Mouse (Mus musculus): ENCODE measurements around the gene Ifi47. TPM values are rescaled to one million over a fixed set of nuclear protein-coding genes. Genes with fewer than 3 reads are reported as not detected.
"Not testable (repeated sequence)": the region's sequence is repeated elsewhere in the genome, so short reads cannot be mapped to it uniquely, and the experiment has no call there.

Gene Ifi47
- 6.2 and 7.2 TPM in 2 replicates for total RNA-seq (2012; rRNA removed)
- 2.3 and 2.8 TPM in 2 replicates for total RNA-seq (2014; rRNA removed)
- 2.7 and 3.2 TPM in 2 replicates for polyA plus RNA-seq (2012; ENCODE audit: insufficient read length, low read depth)

GRCm38 (mm10) chr11:49076001-49076757 lies at the start of gene Ifi47:
Gene Ifi47 (plus strand): TSS chr11:49076587.
- H3K4me3 ChIP-seq (replicated peaks in 1 of 3; ENCODE audit: low read depth in 2 of 3, low read length in 2 of 3, poor library complexity in 1 of 3); in situ Hi-C loops (cut with MboI; ENCODE audit: low pct_ligation_motif_present, low pct_unique_long_range_greater_than_20kb, low sequenced_read_pairs); H3K27me3 ChIP-seq (replicated peaks); H3K9me3 ChIP-seq (replicated peaks; ENCODE audit: low read length); H3K27ac ChIP-seq (ENCODE audit: insufficient read depth, low read depth); DNase-seq (ENCODE audit: extremely low read depth); H3K4me2 ChIP-seq (ENCODE audit: insufficient read depth, low read depth, poor library complexity, severe bottlenecking); dilution Hi-C loops (cut with MboI; ENCODE audit: extremely low pct_ligation_motif_present, extremely low pct_unique_long_range_greater_than_20kb, low sequenced_read_pairs); H3K79me2 ChIP-seq (replicated peaks; ENCODE audit: control insufficient read depth, extremely low read depth, insufficient read depth, poor library complexity, severe bottlenecking); H3K36me3 ChIP-seq (replicated peaks in 1 of 2; ENCODE audit: control insufficient read depth in 1 of 2, insufficient read depth in 1 of 2, low read length in 1 of 2); H3K9ac ChIP-seq (ENCODE audit: insufficient read depth, low read depth): not testable (repeated sequence)
- H3K4me1 ChIP-seq (ENCODE audit: control insufficient read depth in 1 of 2, insufficient read depth in 2 of 2): peaks cover 0 to 12% of the 10 kb centered on the region in 2 experiments; a peak in 3 of 4 replicates

GRCm38 (mm10) chr11:49050064-49050463 lies 26.3 kb upstream of the Ifi47 start:
- H3K27ac ChIP-seq (ENCODE audit: insufficient read depth, low read depth); DNase-seq (ENCODE audit: extremely low read depth); H3K4me2 ChIP-seq (ENCODE audit: insufficient read depth, low read depth, poor library complexity, severe bottlenecking); H3K4me1 ChIP-seq (ENCODE audit: control insufficient read depth in 1 of 2, insufficient read depth in 2 of 2); in situ Hi-C loops (cut with MboI; ENCODE audit: low pct_ligation_motif_present, low pct_unique_long_range_greater_than_20kb, low sequenced_read_pairs); dilution Hi-C loops (cut with MboI; ENCODE audit: extremely low pct_ligation_motif_present, extremely low pct_unique_long_range_greater_than_20kb, low sequenced_read_pairs); H3K9ac ChIP-seq (ENCODE audit: insufficient read depth, low read depth); H3K36me3 ChIP-seq (replicated peaks in 1 of 2; ENCODE audit: control insufficient read depth in 1 of 2, insufficient read depth in 1 of 2, low read length in 1 of 2); H3K79me2 ChIP-seq (replicated peaks; ENCODE audit: control insufficient read depth, extremely low read depth, insufficient read depth, poor library complexity, severe bottlenecking); H3K9me3 ChIP-seq (replicated peaks; ENCODE audit: low read length); H3K27me3 ChIP-seq (replicated peaks); H3K4me3 ChIP-seq (replicated peaks in 1 of 3; ENCODE audit: low read depth in 2 of 3, low read length in 2 of 3, poor library complexity in 1 of 3): not testable (repeated sequence)

GRCm38 (mm10) chr11:49051093-49051891 lies 25.1 kb upstream of the Ifi47 start, which contains the start of gene 9930111J21Rik2:
Gene 9930111J21Rik2 (minus strand): TSS chr11:49051242.
- H3K27me3 ChIP-seq (replicated peaks); in situ Hi-C loops (cut with MboI; ENCODE audit: low pct_ligation_motif_present, low pct_unique_long_range_greater_than_20kb, low sequenced_read_pairs); H3K79me2 ChIP-seq (replicated peaks; ENCODE audit: control insufficient read depth, extremely low read depth, insufficient read depth, poor library complexity, severe bottlenecking); H3K27ac ChIP-seq (ENCODE audit: insufficient read depth, low read depth); H3K9ac ChIP-seq (ENCODE audit: insufficient read depth, low read depth); H3K9me3 ChIP-seq (replicated peaks; ENCODE audit: low read length); H3K36me3 ChIP-seq (replicated peaks in 1 of 2; ENCODE audit: control insufficient read depth in 1 of 2, insufficient read depth in 1 of 2, low read length in 1 of 2); H3K4me3 ChIP-seq (replicated peaks in 1 of 3; ENCODE audit: low read depth in 2 of 3, low read length in 2 of 3, poor library complexity in 1 of 3); dilution Hi-C loops (cut with MboI; ENCODE audit: extremely low pct_ligation_motif_present, extremely low pct_unique_long_range_greater_than_20kb, low sequenced_read_pairs); DNase-seq (ENCODE audit: extremely low read depth); H3K4me1 ChIP-seq (ENCODE audit: control insufficient read depth in 1 of 2, insufficient read depth in 2 of 2); H3K4me2 ChIP-seq (ENCODE audit: insufficient read depth, low read depth, poor library complexity, severe bottlenecking): not testable (repeated sequence)

GRCm38 (mm10) chr11:49051894-49052293 lies 24.5 kb upstream of the Ifi47 start:
- H3K9me3 ChIP-seq (replicated peaks; ENCODE audit: low read length); H3K4me1 ChIP-seq (ENCODE audit: control insufficient read depth in 1 of 2, insufficient read depth in 2 of 2); dilution Hi-C loops (cut with MboI; ENCODE audit: extremely low pct_ligation_motif_present, extremely low pct_unique_long_range_greater_than_20kb, low sequenced_read_pairs); H3K27ac ChIP-seq (ENCODE audit: insufficient read depth, low read depth); DNase-seq (ENCODE audit: extremely low read depth); H3K36me3 ChIP-seq (replicated peaks in 1 of 2; ENCODE audit: control insufficient read depth in 1 of 2, insufficient read depth in 1 of 2, low read length in 1 of 2); H3K4me3 ChIP-seq (replicated peaks in 1 of 3; ENCODE audit: low read depth in 2 of 3, low read length in 2 of 3, poor library complexity in 1 of 3); in situ Hi-C loops (cut with MboI; ENCODE audit: low pct_ligation_motif_present, low pct_unique_long_range_greater_than_20kb, low sequenced_read_pairs); H3K27me3 ChIP-seq (replicated peaks); H3K4me2 ChIP-seq (ENCODE audit: insufficient read depth, low read depth, poor library complexity, severe bottlenecking); H3K9ac ChIP-seq (ENCODE audit: insufficient read depth, low read depth); H3K79me2 ChIP-seq (replicated peaks; ENCODE audit: control insufficient read depth, extremely low read depth, insufficient read depth, poor library complexity, severe bottlenecking): not testable (repeated sequence)

GRCm38 (mm10) chr11:49060061-49060460 lies 16.3 kb upstream of the Ifi47 start:
- dilution Hi-C loops (cut with MboI; ENCODE audit: extremely low pct_ligation_motif_present, extremely low pct_unique_long_range_greater_than_20kb, low sequenced_read_pairs); DNase-seq (ENCODE audit: extremely low read depth); H3K4me3 ChIP-seq (replicated peaks in 1 of 3; ENCODE audit: low read depth in 2 of 3, low read length in 2 of 3, poor library complexity in 1 of 3); H3K79me2 ChIP-seq (replicated peaks; ENCODE audit: control insufficient read depth, extremely low read depth, insufficient read depth, poor library complexity, severe bottlenecking); H3K4me1 ChIP-seq (ENCODE audit: control insufficient read depth in 1 of 2, insufficient read depth in 2 of 2); H3K27ac ChIP-seq (ENCODE audit: insufficient read depth, low read depth); H3K4me2 ChIP-seq (ENCODE audit: insufficient read depth, low read depth, poor library complexity, severe bottlenecking); in situ Hi-C loops (cut with MboI; ENCODE audit: low pct_ligation_motif_present, low pct_unique_long_range_greater_than_20kb, low sequenced_read_pairs); H3K9me3 ChIP-seq (replicated peaks; ENCODE audit: low read length); H3K9ac ChIP-seq (ENCODE audit: insufficient read depth, low read depth); H3K36me3 ChIP-seq (replicated peaks in 1 of 2; ENCODE audit: control insufficient read depth in 1 of 2, insufficient read depth in 1 of 2, low read length in 1 of 2); H3K27me3 ChIP-seq (replicated peaks): not testable (repeated sequence)

- H3K4me2 ChIP-seq (ENCODE audit: insufficient read depth, low read depth, poor library complexity, severe bottlenecking); H3K9me3 ChIP-seq (replicated peaks; ENCODE audit: low read length); in situ Hi-C loops (cut with MboI; ENCODE audit: low pct_ligation_motif_present, low pct_unique_long_range_greater_than_20kb, low sequenced_read_pairs); H3K4me1 ChIP-seq (ENCODE audit: control insufficient read depth in 1 of 2, insufficient read depth in 2 of 2); H3K36me3 ChIP-seq (replicated peaks in 1 of 2; ENCODE audit: control insufficient read depth in 1 of 2, insufficient read depth in 1 of 2, low read length in 1 of 2); DNase-seq (ENCODE audit: extremely low read depth); H3K79me2 ChIP-seq (replicated peaks; ENCODE audit: control insufficient read depth, extremely low read depth, insufficient read depth, poor library complexity, severe bottlenecking); H3K4me3 ChIP-seq (replicated peaks in 1 of 3; ENCODE audit: low read depth in 2 of 3, low read length in 2 of 3, poor library complexity in 1 of 3); H3K9ac ChIP-seq (ENCODE audit: insufficient read depth, low read depth); dilution Hi-C loops (cut with MboI; ENCODE audit: extremely low pct_ligation_motif_present, extremely low pct_unique_long_range_greater_than_20kb, low sequenced_read_pairs); H3K27ac ChIP-seq (ENCODE audit: insufficient read depth, low read depth); H3K27me3 ChIP-seq (replicated peaks): not testable (repeated sequence)
Measured at GRCm38 (mm10) chr11:49061865-49062264, 14.5 kb upstream of the Ifi47 start.

All from CH12.LX (cell line).